Mouse (Mus musculus) small intestine, adult 2 months (tissue): ENCODE data around the gene Gm26657. TPM values are rescaled to one million over a fixed set of nuclear protein-coding genes. Genes with fewer than 3 reads are reported as not detected.

Source experiments
- H3K27ac ChIP-seq: fragments of 200-500 bp; 2 replicates; pipeline ENCODE4 v1.5.1; 2012; ENCODE audit warnings: low read depth, low read length, control low read depth, inconsistent platforms; ENCODE audit not compliant: insufficient read depth
- H3K27me3 ChIP-seq: fragments of 200-500 bp; 2 replicates; pipeline ENCODE4 v1.6.1; 2012; ENCODE audit warnings: mild to moderate bottlenecking, moderate library complexity, low read length, inconsistent platforms; ENCODE audit not compliant: control insufficient read depth, insufficient read depth
- H3K36me3 ChIP-seq: fragments of 200-500 bp; 2 replicates; pipeline ENCODE4 v1.6.1; 2012; ENCODE audit warnings: mild to moderate bottlenecking, low read length, control low read depth, inconsistent platforms; ENCODE audit not compliant: control insufficient read depth, insufficient read depth
- H3K4me1 ChIP-seq: fragments of 200-500 bp; 2 replicates; pipeline ENCODE4 v1.6.1; 2012; ENCODE audit warnings: low read length, inconsistent platforms, mixed read lengths; ENCODE audit not compliant: control insufficient read depth, insufficient read depth, insufficient read length
- H3K4me3 ChIP-seq: fragments of 200-500 bp; 2 replicates; pipeline ENCODE4 v1.5.1; 2012; ENCODE audit warnings: low read depth, mild to moderate bottlenecking, control low read depth, inconsistent platforms, low read length, moderate library complexity
- CTCF ChIP-seq: fragments of 200-500 bp; IDR thresholded peaks from 2 replicates; pipeline ENCODE4 v1.5.1; 2012; ENCODE audit warnings: low read depth, mild to moderate bottlenecking, control low read depth, inconsistent platforms, low read length, moderate library complexity, mixed read lengths; ENCODE audit not compliant: insufficient replicate concordance, insufficient read length; ENCODE audit errors: extremely low read depth
- POLR2A ChIP-seq: fragments of 200-500 bp; IDR thresholded peaks from 2 replicates; pipeline ENCODE4 v1.6.1; 2012; ENCODE audit warnings: low read depth, mild to moderate bottlenecking, control low read depth, inconsistent platforms, low read length, moderate library complexity
- WGBS: fragments of 180-500 bp; shearing (Covaris S2); methylation state at CpG from one replicate; pipeline ENCODE4 v1.1.7; 2018; 5-methylcytosine and 5-hydroxymethylcytosine counted together
- polyA plus RNA-seq: library from polyadenylated mRNA; depleted of rRNA; stranded (reverse); fragments of >200 nt; gene quantifications from 2 replicates; pipeline ENCODE4 v1.2.3, GENCODE M21; 2012; rRNA removed

Gene Gm26657
- polyA plus RNA-seq, 1 experiment, result not detected

DNA sequence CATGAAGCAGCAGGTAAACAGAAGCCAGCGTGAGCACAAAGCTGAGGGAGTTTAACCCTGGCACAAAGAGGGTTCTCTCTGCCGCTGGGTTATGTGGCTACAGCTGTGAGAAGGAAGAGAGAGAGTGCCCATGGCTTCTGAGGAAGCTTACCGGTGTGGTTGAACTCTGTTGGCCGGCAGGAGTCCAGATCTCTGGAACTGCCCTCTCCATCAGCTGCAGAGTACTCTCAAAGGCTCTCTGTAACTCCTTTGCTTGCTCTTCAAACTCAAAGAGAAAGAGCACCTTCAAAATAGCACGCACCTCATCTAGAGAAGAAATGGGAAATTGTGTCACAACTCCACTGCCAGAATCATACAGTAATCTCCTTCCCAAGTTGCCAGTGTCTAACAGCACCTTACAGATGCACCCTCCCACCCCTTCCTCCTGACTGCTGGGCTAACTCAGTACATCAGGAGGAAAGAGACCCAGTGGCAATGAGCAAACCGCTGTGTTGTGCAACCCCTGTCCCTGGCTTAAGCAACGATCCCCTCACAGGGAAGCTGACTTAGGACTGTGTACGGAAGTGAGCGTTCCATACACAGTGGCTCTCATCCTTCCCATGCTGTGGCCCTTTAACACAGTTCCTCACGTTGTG lies 17.2 kb downstream of the Gm26657 start:
- Histone ChIP-seq H3K27ac (no peak overlapping the region), H3K27me3 (no peaks in the 10 kb centered on the region), H3K4me3 (no peak overlapping the region), H3K36me3 (peaks cover 49% of the 10 kb centered on the region), H3K4me1 (no peaks in the 10 kb centered on the region)
- WGBS, result 90% methylated on average over 10 of the region's 10 CpGs
- TF ChIP-seq CTCF, result no peak
- TF ChIP-seq POLR2A, result no peak

DNA sequence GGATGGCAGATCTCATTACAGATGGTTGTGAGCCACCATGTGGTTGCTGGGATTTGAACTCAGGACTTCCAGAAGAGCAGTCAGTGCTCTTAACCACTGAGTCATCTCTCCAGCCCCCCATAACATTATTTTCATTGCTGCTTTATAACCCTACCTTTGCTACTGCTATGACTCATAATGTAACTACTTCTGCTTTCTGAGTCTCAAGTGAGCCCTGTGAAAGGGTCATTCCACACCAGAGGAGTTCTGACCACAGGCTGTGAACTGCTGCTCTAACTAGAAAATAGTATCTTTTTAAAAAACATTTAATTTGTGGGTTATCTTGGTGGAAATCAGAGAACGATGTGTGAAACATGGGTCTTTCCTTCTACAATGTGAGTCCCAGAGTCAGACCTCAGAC lies 17.8 kb downstream of the Gm26657 start:
- TF ChIP-seq CTCF, result no peak
- TF ChIP-seq POLR2A, result no peak
- Histone ChIP-seq H3K4me3 (no peak overlapping the region), H3K4me1 (no peaks in the 10 kb centered on the region), H3K36me3 (peaks cover 51% of the 10 kb centered on the region), H3K27ac (no peak overlapping the region), H3K27me3 (no peaks in the 10 kb centered on the region)
- 84% methylated on average over 1 of the region's 1 CpGs for WGBS

DNA sequence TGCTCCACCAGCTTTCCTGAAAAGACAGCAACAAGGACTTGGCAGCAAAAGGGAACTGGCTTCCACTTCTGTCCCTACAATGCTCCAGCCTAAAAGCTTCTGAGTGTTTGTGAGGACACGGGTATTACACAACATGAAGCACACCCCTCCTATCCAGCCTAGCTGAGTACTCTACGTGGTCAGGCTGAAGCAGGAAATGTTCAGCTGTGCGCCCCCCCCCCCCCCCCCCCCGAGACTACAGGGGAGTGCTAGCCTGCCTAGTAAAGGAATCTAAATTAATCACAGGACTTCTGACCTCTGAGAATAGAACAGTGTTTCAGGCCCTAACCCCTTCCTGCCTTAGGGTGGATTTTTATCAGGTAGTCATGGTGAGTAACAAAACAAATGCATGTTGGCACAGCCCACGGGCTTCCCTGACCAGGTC lies 28.0 kb downstream of the Gm26657 start:
- H3K36me3 ChIP-seq, result peaks cover 38% of the 10 kb centered on the region
- TF ChIP-seq POLR2A, result no peak
- TF ChIP-seq CTCF, result no peak
- H3K4me3 ChIP-seq, result no peak overlapping the region
- WGBS, result 18% methylated on average over 5 of the region's 5 CpGs
- H3K27me3 ChIP-seq, result no peaks in the 10 kb centered on the region
- H3K4me1 ChIP-seq, result peaks cover 17% of the 10 kb centered on the region
- H3K27ac ChIP-seq, result no peak overlapping the region

DNA sequence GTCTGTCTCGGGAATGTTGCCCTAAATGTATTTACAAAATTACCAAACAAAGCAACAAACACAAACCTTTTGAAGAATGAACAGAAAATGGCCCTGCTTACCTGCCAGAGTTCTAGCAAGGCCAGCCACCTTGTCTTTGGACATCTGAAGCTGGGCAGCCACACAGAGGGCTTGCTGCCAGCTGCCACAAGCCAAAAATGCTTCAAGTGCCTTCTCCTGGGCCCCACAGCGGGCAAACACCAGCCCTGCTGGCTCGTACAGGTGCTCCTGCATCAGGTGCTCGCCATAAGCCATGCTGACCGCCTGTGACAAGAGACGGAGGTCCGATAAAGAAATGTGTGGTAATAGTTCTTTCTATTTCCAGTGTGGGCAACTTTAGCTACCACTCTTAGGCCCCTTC lies 29.0 kb downstream of the Gm26657 start:
- no peak for TF ChIP-seq POLR2A
- no peak for TF ChIP-seq CTCF
- Histone ChIP-seq H3K36me3 (peaks cover 42% of the 10 kb centered on the region), H3K4me3 (no peak overlapping the region), H3K27ac (no peak overlapping the region), H3K27me3 (no peaks in the 10 kb centered on the region), H3K4me1 (peaks cover 17% of the 10 kb centered on the region)
- WGBS, result 42% methylated on average over 7 of the region's 7 CpGs

DNA sequence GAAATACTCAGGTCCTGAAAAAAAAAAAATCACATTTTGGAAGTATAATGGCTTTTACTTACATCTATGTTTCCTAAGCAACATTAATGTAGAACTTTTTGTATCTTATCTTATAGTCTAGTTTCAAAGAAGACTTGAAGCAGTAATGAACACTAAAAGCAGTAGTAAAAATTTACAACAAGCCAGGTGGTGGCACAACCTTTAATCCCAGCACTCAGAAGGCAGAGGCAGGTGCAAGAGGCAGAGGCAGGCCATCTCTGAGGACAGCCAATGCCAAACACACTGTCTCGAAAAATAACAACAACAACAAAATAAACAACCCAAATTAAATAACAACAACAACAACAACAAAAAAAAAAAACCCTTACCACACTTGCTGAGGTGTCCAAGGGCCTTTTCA lies 31.2 kb downstream of the Gm26657 start:
- WGBS, result 23% methylated on average over 1 of the region's 1 CpGs
- TF ChIP-seq CTCF (no peak), POLR2A (no peak)

More for the DNA sequence above, 31.2 kb downstream of the Gm26657 start:
- Histone ChIP-seq H3K4me1 (peaks cover 17% of the 10 kb centered on the region), H3K27ac (no peak overlapping the region), H3K36me3 (peaks cover 42% of the 10 kb centered on the region), H3K4me3 (no peak overlapping the region), H3K27me3 (no peaks in the 10 kb centered on the region)

Other genes with a start within 250 kb of the Gm26657 start
- 0.10 TPM in 1 of 2 replicates, not detected in the other for gene Actl7b, start 1.4 kb downstream of the Gm26657 start, polyA plus RNA-seq
- not detected in 2 replicates for gene Actl7a, start 3.3 kb downstream of the Gm26657 start, polyA plus RNA-seq
- 1.9 and 2.6 TPM in 2 replicates for gene Elp1, start 62.3 kb downstream of the Gm26657 start, polyA plus RNA-seq
- gene Fam206a, start 62.3 kb downstream of the Gm26657 start, polyA plus RNA-seq, result 0.96 and 1.5 TPM in 2 replicates
- 1.0 and 1.3 TPM in 2 replicates for gene Ctnnal1, start 125.1 kb downstream of the Gm26657 start, polyA plus RNA-seq
- 3.7 and 8.3 TPM in 2 replicates for gene Tmem245, start 207.4 kb downstream of the Gm26657 start, polyA plus RNA-seq